Mouse (Mus musculus): ENCODE measurements around the gene Alox5ap. TPM values are rescaled to one million over a fixed set of nuclear protein-coding genes. Genes with fewer than 3 reads are reported as not detected.

Gene Alox5ap
- total RNA-seq, 4 experiments from 2014 or later: 14.1 to 24.7 (median 21.0) TPM

GRCm38 (mm10) chr5:149319874-149320323 lies 55.3 kb downstream of the Alox5ap start:
- DNase-seq: no peak

- peak; percentile 29 for DNase-seq
These were observed 56.2 kb downstream of the Alox5ap start for GRCm38 (mm10) chr5:149320534-149321482.

GRCm38 (mm10) chr5:149321909-149322841 lies 57.6 kb downstream of the Alox5ap start:
- DNase-seq: no peak

- no peak for DNase-seq
These were observed 58.5 kb downstream of the Alox5ap start for GRCm38 (mm10) chr5:149322938-149323553.

GRCm38 (mm10) chr5:149324739-149325138 lies 60.2 kb downstream of the Alox5ap start:
- DNase-seq: no peak

- DNase-seq: no peak
These were observed 64.7 kb downstream of the Alox5ap start for GRCm38 (mm10) chr5:149329098-149329887.

GRCm38 (mm10) chr5:149330601-149331000 lies 66.0 kb downstream of the Alox5ap start:
- DNase-seq: no peak

- DNase-seq: no peak
These were observed 67.0 kb downstream of the Alox5ap start for GRCm38 (mm10) chr5:149331407-149332143.

GRCm38 (mm10) chr5:149332787-149333186 lies 68.2 kb downstream of the Alox5ap start:
- DNase-seq: no peak

GRCm38 (mm10) chr5:149333941-149334698 lies 69.6 kb downstream of the Alox5ap start:
- DNase-seq: no peak

- DNase-seq: no peak
These were observed 70.4 kb downstream of the Alox5ap start for GRCm38 (mm10) chr5:149335009-149335408.

- DNase-seq: peak; percentile 55
These were observed 71.1 kb downstream of the Alox5ap start for GRCm38 (mm10) chr5:149335563-149336238.

GRCm38 (mm10) chr5:149337148-149337547 lies 72.6 kb downstream of the Alox5ap start:
- DNase-seq: no peak

Small RNA genes within 50 kb of the gene (microRNA-seq; reads per million reads assigned to microRNA genes)
- gene Gm24105: 0 reads per million in 2 experiments

Other genes starting within 250 kb of the Alox5ap start
- gene Uspl1, start 80.4 kb upstream of the Alox5ap start, total RNA-seq (2022): 10 to 100 TPM; 34.8 to 44.1 (median 37.0) TPM
- 100 to 1,000 TPM; 138 to 162 (median 149) TPM for gene Hmgb1, start 80.3 kb upstream of the Alox5ap start, total RNA-seq (2022)
- gene Medag, start 147.0 kb downstream of the Alox5ap start, total RNA-seq (2022): 10 to 100 TPM in 2 of 4 experiments, 1 to 10 TPM in 2; 2.7 to 16.1 (median 9.2) TPM
- not detected for gene Tex26, start 174.9 kb downstream of the Alox5ap start, total RNA-seq (2022)